Mouse (Mus musculus): Measurements from ENCODE around the gene Gm12695. TPM values are rescaled to one million over a fixed set of nuclear protein-coding genes. Genes with fewer than 3 reads are reported as not detected.

Gm12695 gene
- total RNA-seq, 1 experiment, result not detected

- no peaks in the 10 kb centered on the region for H3K9me3 ChIP-seq (ENCODE audit: control insufficient read depth, insufficient read depth, low read depth, low read length)
- no peak overlapping the region for H3K9ac ChIP-seq (ENCODE audit: insufficient read depth, low read depth, low read length, poor library complexity, severe bottlenecking)
- in situ Hi-C loops (cut with MboI; ENCODE audit: low sequenced_read_pairs in 2 of 2, unreplicated experiment in 2 of 2), result no loop called here
- H3K36me3 ChIP-seq (ENCODE audit: control insufficient read depth, insufficient read depth, low read length, poor library complexity, severe bottlenecking), result no peaks in the 10 kb centered on the region
- no peak overlapping the region for H3K27ac ChIP-seq (ENCODE audit: insufficient read depth, low read depth, low read length, poor library complexity, severe bottlenecking)
- TF ChIP-seq ZC3H11A (IDR thresholded peaks at IDR 0.05; ENCODE audit: borderline replicate concordance, low read depth, low read length) (peak; percentile 50; the same call in 1 of the 2 replicates), MAFK (IDR thresholded peaks at IDR 0.05; ENCODE audit: insufficient read depth, low read depth, low read length) (0 out of 2 replicates have a peak, but pooled peaks have one; percentile 24), ZNF384 (IDR thresholded peaks at IDR 0.05; ENCODE audit: low read depth, low read length) (no peak)
- no peak overlapping the region for H3K4me3 ChIP-seq (ENCODE audit: insufficient read depth in 1 of 2, low read depth in 1 of 2, low read length in 2 of 2, poor library complexity in 1 of 2, severe bottlenecking in 1 of 2)
- DNase-seq (ENCODE audit: low read depth, low spot score), result peak; percentile 56
- no peaks in the 10 kb centered on the region for H3K4me1 ChIP-seq (ENCODE audit: control insufficient read depth in 2 of 2, insufficient read depth in 2 of 2, low read length in 2 of 2, poor library complexity in 1 of 2)
Measured at GRCm38 (mm10) chr4:96696614-96697360, 88.2 kb downstream of the Gm12695 start.

- Histone ChIP-seq H3K27ac (ENCODE audit: insufficient read depth, low read depth, low read length, poor library complexity, severe bottlenecking) (no peak overlapping the region), H3K9ac (ENCODE audit: insufficient read depth, low read depth, low read length, poor library complexity, severe bottlenecking) (no peak overlapping the region), H3K9me3 (ENCODE audit: control insufficient read depth, insufficient read depth, low read depth, low read length) (no peaks in the 10 kb centered on the region), H3K4me3 (ENCODE audit: insufficient read depth in 1 of 2, low read depth in 1 of 2, low read length in 2 of 2, poor library complexity in 1 of 2, severe bottlenecking in 1 of 2) (no peak overlapping the region), H3K36me3 (ENCODE audit: control insufficient read depth, insufficient read depth, low read length, poor library complexity, severe bottlenecking) (no peaks in the 10 kb centered on the region), H3K4me1 (ENCODE audit: control insufficient read depth in 2 of 2, insufficient read depth in 2 of 2, low read length in 2 of 2, poor library complexity in 1 of 2) (no peaks in the 10 kb centered on the region)
- no peak for DNase-seq (ENCODE audit: low read depth, low spot score)
- in situ Hi-C loops (cut with MboI; ENCODE audit: low sequenced_read_pairs in 2 of 2, unreplicated experiment in 2 of 2), result loop anchor here in 1 of 2 experiments (10.0 kb wide), 1 partner anchor 413 kb away; no protein-coding TSS in a partner anchor
- TF ChIP-seq MAFK (IDR thresholded peaks at IDR 0.05; ENCODE audit: insufficient read depth, low read depth, low read length) (no peak), HCFC1 (IDR thresholded peaks at IDR 0.05; ENCODE audit: borderline replicate concordance, insufficient read depth, low read length) (no peak), ZNF384 (IDR thresholded peaks at IDR 0.05; ENCODE audit: low read depth, low read length) (no peak), ZC3H11A (IDR thresholded peaks at IDR 0.05; ENCODE audit: borderline replicate concordance, low read depth, low read length) (no peak), CHD2 (IDR thresholded peaks at IDR 0.05; ENCODE audit: low read depth, low read length) (no peak)
Measured at GRCm38 (mm10) chr4:96687358-96687803, 97.6 kb downstream of the Gm12695 start.

DNA sequence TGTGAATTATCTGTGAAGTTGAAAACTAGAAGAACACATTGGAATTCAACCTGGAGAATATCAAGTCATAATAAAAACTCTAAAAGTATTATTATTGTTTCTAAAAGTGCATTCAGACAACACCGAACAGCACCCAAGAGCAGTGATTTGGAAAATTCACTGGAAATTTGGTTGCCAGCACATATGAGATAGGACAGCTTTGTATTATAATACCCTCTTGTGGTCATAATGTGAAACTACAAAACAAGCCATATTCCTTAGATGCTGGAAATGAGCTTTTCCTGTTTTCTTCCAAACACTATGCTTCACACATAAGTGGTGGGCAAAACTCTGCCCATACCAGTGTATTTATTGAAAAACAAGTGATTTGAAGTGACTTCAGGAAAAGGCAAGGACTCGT is 101.5 kb downstream of the Gm12695 start:
- Histone ChIP-seq H3K36me3 (ENCODE audit: control insufficient read depth, insufficient read depth, low read length, poor library complexity, severe bottlenecking) (no peaks in the 10 kb centered on the region), H3K9ac (ENCODE audit: insufficient read depth, low read depth, low read length, poor library complexity, severe bottlenecking) (no peak overlapping the region), H3K4me3 (ENCODE audit: insufficient read depth in 1 of 2, low read depth in 1 of 2, low read length in 2 of 2, poor library complexity in 1 of 2, severe bottlenecking in 1 of 2) (no peak overlapping the region), H3K27ac (ENCODE audit: insufficient read depth, low read depth, low read length, poor library complexity, severe bottlenecking) (no peak overlapping the region), H3K9me3 (ENCODE audit: control insufficient read depth, insufficient read depth, low read depth, low read length) (no peaks in the 10 kb centered on the region), H3K4me1 (ENCODE audit: control insufficient read depth in 2 of 2, insufficient read depth in 2 of 2, low read length in 2 of 2, poor library complexity in 1 of 2) (no peaks in the 10 kb centered on the region)
- in situ Hi-C loops (cut with MboI; ENCODE audit: low sequenced_read_pairs in 2 of 2, unreplicated experiment in 2 of 2), result loop anchor here in 1 of 2 experiments (10.0 kb wide), 1 partner anchor 409 kb away; no protein-coding TSS in a partner anchor
- DNase-seq (ENCODE audit: low read depth, low spot score), result no peak
- TF ChIP-seq ZC3H11A (IDR thresholded peaks at IDR 0.05; ENCODE audit: borderline replicate concordance, low read depth, low read length), result 0 out of 2 replicates have a peak, but pooled peaks have one; percentile 3
- TF ChIP-seq HCFC1 (IDR thresholded peaks at IDR 0.05; ENCODE audit: borderline replicate concordance, insufficient read depth, low read length), result no peak
- TF ChIP-seq ZNF384 (IDR thresholded peaks at IDR 0.05; ENCODE audit: low read depth, low read length), result no peak
- TF ChIP-seq MAFK (IDR thresholded peaks at IDR 0.05; ENCODE audit: insufficient read depth, low read depth, low read length), result no peak
- TF ChIP-seq CHD2 (IDR thresholded peaks at IDR 0.05; ENCODE audit: low read depth, low read length), result no peak

DNA sequence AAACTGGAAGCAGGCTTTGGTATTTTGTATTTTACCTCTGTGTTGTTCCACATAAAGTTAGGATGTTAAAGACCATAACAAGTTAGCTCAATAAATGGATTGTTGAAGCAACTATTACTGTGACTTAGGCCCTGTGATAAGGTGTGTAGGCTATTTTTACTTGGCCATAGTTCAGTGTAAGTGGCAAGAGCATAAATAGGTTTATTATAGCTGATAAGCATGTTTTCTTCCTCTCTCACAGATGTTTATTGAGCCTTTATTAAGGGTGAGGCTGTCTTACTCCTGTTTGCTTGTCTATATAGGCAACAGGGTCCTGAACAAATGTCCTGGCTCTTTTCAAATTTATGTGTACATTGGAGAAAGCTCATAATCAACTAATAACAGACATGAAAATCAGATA is 104.0 kb downstream of the Gm12695 start:
- Histone ChIP-seq H3K9ac (ENCODE audit: insufficient read depth, low read depth, low read length, poor library complexity, severe bottlenecking) (no peak overlapping the region), H3K4me3 (ENCODE audit: insufficient read depth in 1 of 2, low read depth in 1 of 2, low read length in 2 of 2, poor library complexity in 1 of 2, severe bottlenecking in 1 of 2) (no peak overlapping the region), H3K36me3 (ENCODE audit: control insufficient read depth, insufficient read depth, low read length, poor library complexity, severe bottlenecking) (no peaks in the 10 kb centered on the region), H3K9me3 (ENCODE audit: control insufficient read depth, insufficient read depth, low read depth, low read length) (no peaks in the 10 kb centered on the region), H3K4me1 (ENCODE audit: control insufficient read depth in 2 of 2, insufficient read depth in 2 of 2, low read length in 2 of 2, poor library complexity in 1 of 2) (no peaks in the 10 kb centered on the region), H3K27ac (ENCODE audit: insufficient read depth, low read depth, low read length, poor library complexity, severe bottlenecking) (no peak overlapping the region)
- in situ Hi-C loops (cut with MboI; ENCODE audit: low sequenced_read_pairs in 2 of 2, unreplicated experiment in 2 of 2), result loop anchor here in 1 of 2 experiments (10.0 kb wide), 1 partner anchor 406 kb away; no protein-coding TSS in a partner anchor
- no peak for DNase-seq (ENCODE audit: low read depth, low spot score)
- TF ChIP-seq ZC3H11A (IDR thresholded peaks at IDR 0.05; ENCODE audit: borderline replicate concordance, low read depth, low read length), result no peak
- TF ChIP-seq HCFC1 (IDR thresholded peaks at IDR 0.05; ENCODE audit: borderline replicate concordance, insufficient read depth, low read length), result no peak
- no peak for TF ChIP-seq MAFK (IDR thresholded peaks at IDR 0.05; ENCODE audit: insufficient read depth, low read depth, low read length)
- TF ChIP-seq CHD2 (IDR thresholded peaks at IDR 0.05; ENCODE audit: low read depth, low read length), result no peak
- TF ChIP-seq ZNF384 (IDR thresholded peaks at IDR 0.05; ENCODE audit: low read depth, low read length), result no peak
